Mouse (Mus musculus) G1E (cell line): Measurements from ENCODE around the gene Coro7.

Source experiments
- CTCF ChIP-seq: IDR thresholded peaks from 2 replicates; pipeline ENCODE4 v1.5.1; 2012; ENCODE audit warnings: low read depth, low read length, inconsistent platforms, mixed read lengths
- GATA1 ChIP-seq: IDR thresholded peaks from 2 replicates; pipeline ENCODE4 v1.6.1; 2012; ENCODE audit warnings: borderline replicate concordance, low read length, inconsistent platforms, mixed read lengths
- GATA2 ChIP-seq: IDR thresholded peaks from 2 replicates; pipeline ENCODE4 v1.6.1; 2012; ENCODE audit warnings: low read depth, low read length, inconsistent platforms, borderline replicate concordance
- POLR2AphosphoS5 ChIP-seq: IDR thresholded peaks from 2 replicates; pipeline ENCODE4 v1.6.1; 2012; ENCODE audit warnings: low read depth, low read length, inconsistent platforms; ENCODE audit not compliant: insufficient replicate concordance
- TAL1 ChIP-seq: conservative IDR thresholded peaks from 2 replicates; pipeline ENCODE4 v1.6.1; 2012; ENCODE audit warnings: low read depth, low read length, inconsistent platforms, mixed read lengths

DNA sequence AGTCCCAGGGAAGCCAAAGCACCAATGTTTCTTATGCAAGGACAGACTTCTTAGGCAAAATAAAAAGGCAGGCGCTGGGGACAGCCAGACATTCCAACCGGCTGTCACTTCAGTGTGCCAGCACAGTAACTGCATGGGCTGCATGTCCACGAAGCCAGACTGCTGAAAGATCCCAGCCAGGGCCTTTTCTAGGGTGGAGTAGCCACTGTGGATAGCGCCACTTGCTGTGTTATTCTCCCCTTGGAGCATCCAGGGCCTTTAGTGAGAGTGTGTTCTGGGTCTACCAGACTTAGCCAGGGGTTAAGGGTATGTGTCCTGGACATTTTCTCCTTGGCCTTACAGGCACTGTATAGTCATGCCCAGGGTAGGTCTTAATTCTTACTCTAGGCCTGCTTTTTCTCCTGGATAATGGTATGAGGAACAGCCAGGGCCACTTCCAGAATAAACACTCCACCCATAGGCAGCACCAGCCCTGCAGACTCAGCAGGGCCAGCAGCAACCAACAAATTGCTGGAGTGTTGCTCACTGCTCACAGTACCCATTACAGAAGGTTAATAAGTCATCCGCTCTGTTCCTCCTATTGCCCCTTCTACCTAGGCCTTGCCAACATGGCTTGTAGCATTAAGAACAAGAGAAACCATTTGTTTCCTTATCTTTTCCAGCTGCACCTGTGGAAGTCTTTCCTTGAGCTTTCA lies 91.9 kb downstream of the Coro7 start:
- TF ChIP-seq CTCF, result no peak
- TF ChIP-seq GATA1, result no peak
- no peak for TF ChIP-seq TAL1
- TF ChIP-seq GATA2, result no peak
- TF ChIP-seq POLR2AphosphoS5, result no peak
